In the genomic region with DNA sequence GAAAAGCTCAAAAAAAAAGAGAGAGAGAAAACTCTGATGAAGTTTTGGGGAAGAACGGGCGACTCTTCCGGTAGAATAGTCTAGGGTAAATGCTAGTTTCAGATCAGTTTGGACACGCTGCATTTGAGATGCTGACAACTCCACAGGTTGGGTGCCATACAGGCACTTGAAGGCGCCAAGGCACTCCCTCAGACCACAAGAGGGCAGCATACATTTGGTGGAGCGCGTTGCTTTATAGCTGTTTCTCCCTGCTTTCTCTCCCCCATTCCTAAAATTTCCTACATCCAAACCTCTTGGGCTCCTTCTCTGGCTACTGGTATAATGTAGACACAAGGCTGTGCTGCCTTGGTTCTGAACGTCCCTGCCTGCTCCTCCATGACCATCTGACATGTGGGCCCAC, we compare ENCODE assay signal across 8 mouse cellular contexts. TPM values are rescaled to one million over a fixed set of nuclear protein-coding genes. Genes with fewer than 3 reads are reported as not detected.
A peak's percentile ranks its signal among the peaks of the same experiment; 100 is the strongest.
DNase-seq lines count a peak whose midpoint lies in the region; ATAC-seq and TF ChIP-seq lines count a peak whose summit lies in the region.

No protein-coding gene starts in this region.

- TF ChIP-seq EP300 in lung, postnatal 0 days (IDR thresholded peaks at IDR 0.05), result no peak

- no peak for ATAC-seq in forebrain, embryonic 12.5 days (ENCODE audit: low FRiP score)
- no peak for ATAC-seq in hindbrain, embryonic 11.5 days (ENCODE audit: low FRiP score)
- peak; percentile 49 for ATAC-seq in lung, postnatal 0 days

- WGBS in forebrain, embryonic 12.5 days, result 21% methylated on average over 8 of the region's 8 CpGs
- 18% methylated on average over 8 of the region's 8 CpGs for WGBS in hindbrain, embryonic 11.5 days
- WGBS in lung, postnatal 0 days, result 10% methylated on average over 8 of the region's 8 CpGs

- H3K4me2 ChIP-seq in forebrain, embryonic 12.5 days, result peak overlapping the region; percentile 91
- peak overlapping the region; percentile 93; the same call in 1 of the 2 replicates for H3K4me2 ChIP-seq in hindbrain, embryonic 11.5 days (replicated peaks; ENCODE audit: low read depth, low read length)
- H3K4me2 ChIP-seq in lung, postnatal 0 days (replicated peaks; ENCODE audit: low read depth, low read length), result peak overlapping the region; percentile 93

- no peak overlapping the region for H3K27ac ChIP-seq in forebrain, embryonic 12.5 days
- H3K27ac ChIP-seq in hindbrain, embryonic 11.5 days (ENCODE audit: low read depth, low read length), result no peak overlapping the region
- no peak overlapping the region for H3K27ac ChIP-seq in lung, postnatal 0 days (ENCODE audit: low read length)

- peak; percentile 85 for DNase-seq in embryo, embryonic 10 days (ENCODE audit: low spot score)
- no peak for DNase-seq in embryo, embryonic 9.5 days (ENCODE audit: extremely low spot score)
- DNase-seq in c-Kit-positive CD71-positive TER-119-positive erythroid progenitor cells, embryonic 14.5 days (ENCODE audit: low spot score), result peak; percentile 66
- DNase-seq in hindbrain, embryonic 11.5 days (ENCODE audit: low spot score), result peak; percentile 83
- peak; percentile 71 to 75 for DNase-seq in layer of hippocampus, adult 8-10 months (ENCODE audit: low spot score in 2 of 2)
- peak; percentile 80 for DNase-seq in lung, postnatal 0 days (ENCODE audit: low spot score)
- DNase-seq in retina, postnatal 1 day, result peak; percentile 79

- H3K4me3 ChIP-seq in forebrain, embryonic 12.5 days (replicated peaks), result peak overlapping the region; percentile 82
- no peak overlapping the region for H3K4me3 ChIP-seq in hindbrain, embryonic 11.5 days (ENCODE audit: low read depth, low read length)
- peak overlapping the region; percentile 79; the same call in 1 of the 2 replicates for H3K4me3 ChIP-seq in lung, postnatal 0 days (ENCODE audit: low read depth, low read length)

- peaks cover 31% of the 10 kb centered on the region for H3K4me1 ChIP-seq in forebrain, embryonic 12.5 days
- H3K4me1 ChIP-seq in hindbrain, embryonic 11.5 days (replicated peaks; ENCODE audit: control insufficient read depth, insufficient read depth, low read length), result peaks cover 9% of the 10 kb centered on the region
- peaks cover 13% of the 10 kb centered on the region; the same call in 1 of the 2 replicates for H3K4me1 ChIP-seq in lung, postnatal 0 days (ENCODE audit: insufficient read depth, low read depth, low read length)

- H3K9me3 ChIP-seq in forebrain, embryonic 12.5 days, result no peaks in the 10 kb centered on the region
- no peaks in the 10 kb centered on the region for H3K9me3 ChIP-seq in hindbrain, embryonic 11.5 days (ENCODE audit: control insufficient read depth, low read length)
- no peaks in the 10 kb centered on the region for H3K9me3 ChIP-seq in lung, postnatal 0 days (ENCODE audit: low read length)

- H3K36me3 ChIP-seq in forebrain, embryonic 12.5 days (replicated peaks), result peaks cover 43% of the 10 kb centered on the region
- peaks cover 3% of the 10 kb centered on the region; the same call in 1 of the 2 replicates for H3K36me3 ChIP-seq in hindbrain, embryonic 11.5 days (ENCODE audit: control insufficient read depth, insufficient read depth, low read length)
- peaks cover 16% of the 10 kb centered on the region for H3K36me3 ChIP-seq in lung, postnatal 0 days (ENCODE audit: insufficient read depth, low read length)

- peak; percentile 82 for TF ChIP-seq CTCF in lung, postnatal 0 days (IDR thresholded peaks at IDR 0.05)

- H3K27me3 ChIP-seq in forebrain, embryonic 12.5 days, result no peaks in the 10 kb centered on the region
- no peaks in the 10 kb centered on the region for H3K27me3 ChIP-seq in hindbrain, embryonic 11.5 days (ENCODE audit: control insufficient read depth, insufficient read depth, low read length)
- no peaks in the 10 kb centered on the region for H3K27me3 ChIP-seq in lung, postnatal 0 days (replicated peaks; ENCODE audit: insufficient read depth, low read length)

- H3K9ac ChIP-seq in forebrain, embryonic 12.5 days, result 0 out of 2 replicates have a peak overlapping the region, but pooled peaks have one; percentile 36
- no peak overlapping the region for H3K9ac ChIP-seq in hindbrain, embryonic 11.5 days (ENCODE audit: low read depth, low read length)
- H3K9ac ChIP-seq in lung, postnatal 0 days (replicated peaks; ENCODE audit: low read depth), result no peak overlapping the region

RNA-seq across cellular contexts. Expression of a gene that starts 0.9 kb away (rescaled TPM):
- polyA plus RNA-seq in forebrain, embryonic 12.5 days (2016; fragmentation: Nextera tagmentation; extraction: Ambion mirVana), result 77.0 and 79.1 TPM in 2 replicates
- 80.0 and 84.1 TPM in 2 replicates for polyA plus RNA-seq in hindbrain, embryonic 11.5 days (2014; fragmentation: Nextera tagmentation; extraction: Ambion mirVana)
- total RNA-seq in layer of hippocampus, adult 8-10 months (2022), result 10 to 100 TPM; 25.7 to 31.7 (median 30.2) TPM
- 45.6 and 51.8 TPM in 2 replicates for polyA plus RNA-seq in lung, postnatal 0 days (2015; fragmentation: Nextera tagmentation; extraction: Ambion mirVana)

RNA-seq across cellular contexts. Expression of a gene that starts 8.7 kb away (rescaled TPM):
- polyA plus RNA-seq in forebrain, embryonic 12.5 days (2016; fragmentation: Nextera tagmentation; extraction: Ambion mirVana), result 159 and 179 TPM in 2 replicates
- polyA plus RNA-seq in hindbrain, embryonic 11.5 days (2014; fragmentation: Nextera tagmentation; extraction: Ambion mirVana), result 187 and 192 TPM in 2 replicates
- total RNA-seq in layer of hippocampus, adult 8-10 months (2022), result 100 to 1,000 TPM; 141 to 156 (median 152) TPM
- polyA plus RNA-seq in lung, postnatal 0 days (2015; fragmentation: Nextera tagmentation; extraction: Ambion mirVana), result 143 and 151 TPM in 2 replicates

RNA-seq across cellular contexts. Expression of a gene that starts 14.5 kb away (rescaled TPM):
- polyA plus RNA-seq in forebrain, embryonic 12.5 days (2016; fragmentation: Nextera tagmentation; extraction: Ambion mirVana), result 56.6 and 62.1 TPM in 2 replicates
- polyA plus RNA-seq in hindbrain, embryonic 11.5 days (2014; fragmentation: Nextera tagmentation; extraction: Ambion mirVana), result 83.7 TPM in 2 replicates
- total RNA-seq in layer of hippocampus, adult 8-10 months (2022), result 10 to 100 TPM; 39.9 to 44.4 (median 41.6) TPM
- 62.1 and 72.6 TPM in 2 replicates for polyA plus RNA-seq in lung, postnatal 0 days (2015; fragmentation: Nextera tagmentation; extraction: Ambion mirVana)

RNA-seq across cellular contexts. Expression of a gene that starts 16.7 kb away (rescaled TPM):
- 0.42 and 0.46 TPM in 2 replicates for polyA plus RNA-seq in forebrain, embryonic 12.5 days (2016; fragmentation: Nextera tagmentation; extraction: Ambion mirVana)
- 0.68 and 0.93 TPM in 2 replicates for polyA plus RNA-seq in hindbrain, embryonic 11.5 days (2014; fragmentation: Nextera tagmentation; extraction: Ambion mirVana)
- not detected for total RNA-seq in layer of hippocampus, adult 8-10 months (2022)
- 0.06 TPM in 1 of 2 replicates, not detected in the other for polyA plus RNA-seq in lung, postnatal 0 days (2015; fragmentation: Nextera tagmentation; extraction: Ambion mirVana)

RNA-seq across cellular contexts. Expression of a gene that starts 17.4 kb away (rescaled TPM):
- polyA plus RNA-seq in forebrain, embryonic 12.5 days (2016; fragmentation: Nextera tagmentation; extraction: Ambion mirVana), result 21.9 and 28.3 TPM in 2 replicates
- polyA plus RNA-seq in hindbrain, embryonic 11.5 days (2014; fragmentation: Nextera tagmentation; extraction: Ambion mirVana), result 27.8 and 29.5 TPM in 2 replicates
- total RNA-seq in layer of hippocampus, adult 8-10 months (2022), result 10 to 100 TPM; 84.3 to 93.9 (median 90.2) TPM
- polyA plus RNA-seq in lung, postnatal 0 days (2015; fragmentation: Nextera tagmentation; extraction: Ambion mirVana), result 0.77 and 1.1 TPM in 2 replicates
